Mouse (Mus musculus) cerebellum, adult 2 months (tissue): ENCODE measurements at regions not wholly inside any gene's neighbourhood (a gene's known extent, or its start where the extent isn't known, plus 50 kb on each side); places are given as distances from the start of the nearest gene placed in this dataset.

Experiments used
- CTCF ChIP-seq: fragments of 200-500 bp; IDR thresholded peaks from 2 replicates; pipeline ENCODE4 v1.5.1; 2011; ENCODE audit warnings: low read depth, mild to moderate bottlenecking, control low read depth, low read length, moderate library complexity, borderline replicate concordance; ENCODE audit not compliant: insufficient read depth
- POLR2A ChIP-seq: fragments of 200-500 bp; IDR thresholded peaks from 2 replicates; pipeline ENCODE4 v1.6.1; 2011; ENCODE audit warnings: low read length, control low read depth, borderline replicate concordance; ENCODE audit not compliant: insufficient read depth

DNA sequence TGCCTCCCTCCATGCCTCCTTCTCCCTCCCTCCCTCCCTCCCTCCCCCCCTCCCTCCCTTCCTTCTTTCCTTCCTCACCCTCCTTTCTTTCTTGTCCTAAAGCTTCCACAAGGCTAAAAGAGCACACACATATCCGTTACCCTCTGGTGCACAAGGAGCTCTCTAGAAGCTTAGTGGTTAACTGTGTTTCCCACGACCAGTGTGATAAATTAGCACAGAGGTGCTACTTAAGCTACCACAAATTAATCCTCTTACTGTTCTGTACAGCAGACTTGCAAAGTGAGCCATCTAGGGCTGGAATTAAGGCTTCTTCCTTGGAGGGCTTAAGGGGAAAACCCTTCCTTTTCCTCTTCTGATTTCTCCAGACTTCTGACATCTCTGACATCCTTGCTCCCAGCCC lies 92.8 kb upstream of the Nxt1 start:
- TF ChIP-seq POLR2A (no peak), CTCF (no peak)
